Mouse (Mus musculus) kidney, postnatal 10 days (tissue): ENCODE results near the gene Gm49337.

Experiments
- DNase-seq: peaks from one replicate; pipeline ENCODE4 v3.0.0; 2021; ENCODE audit warnings: mixed read lengths

Gene Gm49337

GRCm38 (mm10) chr4:116342119-116342518, 168.9 kb downstream of the Gm49337 start:
- peak; percentile 83 for DNase-seq
